Mouse (Mus musculus): Measurements from ENCODE around the gene Tet2.

Gene Tet2

DNA sequence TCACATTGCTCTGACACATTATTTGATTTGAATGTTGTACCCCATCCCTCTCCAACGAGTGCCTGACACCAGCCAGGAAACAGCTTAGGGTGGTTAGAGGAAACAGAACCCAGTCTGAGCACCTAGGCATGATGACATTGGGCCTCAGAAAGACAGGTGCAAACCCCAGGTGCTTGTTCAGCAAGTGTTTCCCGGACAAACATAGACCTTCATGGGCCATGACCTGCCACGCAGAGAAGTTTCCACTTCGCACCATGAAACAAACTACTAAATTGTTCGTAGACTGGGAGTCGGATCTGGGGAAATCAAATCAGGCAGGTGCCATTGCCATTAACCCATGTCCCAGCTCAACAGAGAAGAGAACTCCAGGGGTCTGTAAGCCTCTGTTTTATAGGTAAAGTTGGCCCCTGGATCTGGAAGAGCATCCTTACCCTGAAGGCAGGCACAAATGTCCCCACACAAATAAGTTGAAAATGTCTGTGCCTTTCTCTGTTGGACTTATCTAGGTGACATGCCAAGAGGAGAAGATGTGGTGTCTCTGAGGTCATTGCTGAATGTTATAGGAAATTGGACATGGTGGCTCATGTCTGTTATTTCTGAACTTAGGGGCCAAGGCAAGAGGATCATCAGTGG, 109.7 kb downstream of the Tet2 start:
- DNase-seq: no peak

DNA sequence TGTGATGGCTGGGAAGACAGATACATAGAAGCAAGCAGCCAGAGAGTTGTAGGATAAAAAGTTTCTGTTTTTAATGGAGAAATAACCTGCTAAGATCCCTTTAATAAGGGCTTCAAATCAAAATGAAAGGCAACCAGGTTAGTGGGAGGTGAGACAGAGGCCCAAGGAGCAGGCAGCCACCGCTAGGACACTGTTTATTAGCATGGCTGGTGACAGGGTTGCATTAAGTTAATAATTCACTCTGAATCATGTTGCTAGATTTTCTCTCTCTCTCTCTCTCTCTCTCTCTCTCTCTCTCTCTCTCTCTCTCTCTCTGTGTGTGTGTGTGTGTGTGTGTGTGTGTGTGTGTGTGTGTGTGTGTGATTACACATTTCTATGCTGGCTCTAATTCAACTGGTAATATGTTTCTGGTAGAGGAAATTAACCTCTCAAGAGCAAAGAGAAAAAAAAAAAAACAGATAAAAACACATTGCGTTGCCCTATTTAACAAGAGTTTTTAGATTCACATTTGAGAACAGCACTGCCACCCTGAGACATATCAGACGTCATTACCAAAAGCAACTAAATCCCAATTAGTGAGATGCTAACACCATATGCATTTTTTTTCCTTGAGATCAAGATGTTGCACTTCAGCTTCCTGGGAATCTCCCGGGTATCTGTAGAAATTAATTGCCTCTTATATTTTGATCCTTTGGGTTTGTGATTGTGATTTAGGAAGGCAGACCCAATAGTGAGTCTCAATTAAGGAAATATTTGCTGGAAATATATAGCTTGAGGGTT, 115.4 kb downstream of the Tet2 start:
- DNase-seq: no peak

DNA sequence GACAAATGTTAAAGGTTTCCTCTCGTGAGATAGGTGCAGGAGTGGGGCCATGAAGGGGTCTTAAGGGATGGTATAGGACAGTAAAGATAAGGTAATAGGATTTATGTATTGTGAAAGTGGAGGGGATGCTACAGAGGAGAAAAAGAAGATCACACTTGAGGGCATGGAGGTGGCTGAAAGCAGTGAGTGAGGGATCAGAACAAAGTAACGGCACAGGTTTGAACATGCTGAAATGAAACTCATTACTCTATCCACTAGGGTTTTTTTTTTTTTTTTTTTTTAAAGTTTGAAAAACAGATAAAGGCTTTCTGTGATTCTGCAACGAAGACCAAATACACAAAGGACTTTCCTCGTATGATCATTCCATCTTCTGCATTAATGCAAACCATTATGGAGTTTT, 116.9 kb downstream of the Tet2 start:
- no peak for DNase-seq

DNA sequence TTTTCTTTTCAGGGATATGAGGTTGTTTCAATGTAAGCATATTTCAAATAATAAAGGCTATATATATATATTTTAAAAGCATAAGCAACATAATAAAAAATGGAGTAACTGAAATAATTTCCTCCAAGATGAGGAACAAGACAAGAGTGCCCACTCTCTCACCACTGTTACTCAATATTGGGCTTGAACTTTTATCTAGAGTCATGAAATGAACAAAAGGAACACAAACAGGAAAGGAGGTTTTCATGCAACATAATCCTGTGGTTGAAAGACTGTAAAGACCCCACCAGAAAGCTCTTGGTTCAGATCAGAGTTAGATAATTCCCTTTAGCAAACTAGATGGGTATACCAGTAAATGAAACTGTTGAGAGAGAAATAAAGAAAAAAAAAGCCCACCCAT, 121.9 kb downstream of the Tet2 start:
- no peak for DNase-seq

DNA sequence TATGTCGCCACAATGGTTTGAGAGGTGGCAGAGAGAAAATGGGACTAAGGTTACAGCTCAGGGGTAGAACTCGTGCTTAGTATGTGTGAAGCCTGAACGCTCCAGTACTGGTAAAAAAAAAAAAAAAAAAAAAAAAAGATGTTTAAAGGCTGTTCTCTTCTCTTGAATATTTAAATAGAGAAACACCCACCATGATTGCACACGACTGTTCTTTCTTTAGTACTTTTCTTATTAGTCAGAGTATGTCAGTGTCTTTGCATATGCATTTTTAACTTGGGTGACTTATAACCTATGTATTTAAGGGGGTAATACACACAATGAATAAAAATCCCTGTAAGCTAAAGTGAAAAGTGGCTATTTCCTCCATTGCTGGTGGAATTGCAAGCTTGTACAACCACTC, 130.2 kb downstream of the Tet2 start:
- DNase-seq: no peak

Measured in cerebellum, postnatal 14 days (tissue).